In the genomic region with DNA sequence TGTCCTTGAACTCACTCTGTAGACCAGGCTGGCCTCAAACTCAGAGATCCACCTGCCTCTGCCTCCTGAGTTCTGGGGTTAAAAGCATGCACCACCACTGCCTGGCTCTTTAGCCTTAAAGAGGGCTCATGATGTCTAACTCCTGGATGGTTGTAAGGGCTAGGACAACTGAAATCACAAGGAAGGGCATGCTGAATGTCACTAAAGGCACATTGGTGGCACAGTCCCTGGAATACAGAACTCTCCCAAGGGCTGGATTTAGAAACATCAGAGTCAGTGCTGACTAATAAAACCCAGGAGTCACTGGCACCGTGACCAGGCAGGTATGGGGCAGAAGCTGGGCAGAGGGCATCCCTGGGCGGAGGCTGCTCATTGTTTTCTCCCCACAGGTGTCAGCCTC, we compare ENCODE assay signal across 2 mouse cellular contexts.
TF ChIP-seq lines count a peak whose summit lies in the region.

No protein-coding gene starts in this region.

TF ChIP-seq in MEL, 35 proteins besides CTCF, POLR2A, EP300 and RAD21:
- TF ChIP-seq JUND (IDR thresholded peaks at IDR 0.05; ENCODE audit: low read depth, low read length) (no peak), POLR2AphosphoS2 (IDR thresholded peaks at IDR 0.05; ENCODE audit: low read length) (0 out of 2 replicates have a peak, but pooled peaks have one; percentile 6)

TF ChIP-seq in myocyte, 11 proteins besides CTCF, POLR2A, EP300 and RAD21:
- no peak for TF ChIP-seq CEBPB (IDR thresholded peaks at IDR 0.05; ENCODE audit: insufficient read depth, poor library complexity, severe bottlenecking)
- TF ChIP-seq MYOG (IDR thresholded peaks at IDR 0.05; ENCODE audit: control insufficient read depth in 1 of 3, insufficient read depth in 1 of 3, insufficient read length in 2 of 3, low read depth in 2 of 3): no peak
- TF ChIP-seq TCF12 (IDR thresholded peaks at IDR 0.05; ENCODE audit: insufficient read depth, poor library complexity, severe bottlenecking): no peak
- TF ChIP-seq POLR2AphosphoS2 (IDR thresholded peaks at IDR 0.05; ENCODE audit: insufficient read length, low read depth): peak; percentile 15
